Mouse (Mus musculus): ENCODE measurements at regions not wholly inside any gene's neighbourhood (a gene's known extent, or its start where the extent isn't known, plus 50 kb on each side); places are given as distances from the start of the nearest gene placed in this dataset.

- Histone ChIP-seq H3K4me2 (ENCODE audit: low read length) (no peak overlapping the region), H3K27ac (replicated peaks; ENCODE audit: low read depth, low read length) (no peak overlapping the region), H3K4me3 (replicated peaks; ENCODE audit: low read depth, low read length) (no peak overlapping the region), H3K36me3 (ENCODE audit: control insufficient read depth, insufficient read depth, low read length) (no peaks in the 10 kb centered on the region), H3K9me3 (ENCODE audit: control insufficient read depth, low read length) (no peaks in the 10 kb centered on the region), H3K9ac (replicated peaks; ENCODE audit: low read length) (no peak overlapping the region), H3K4me1 (ENCODE audit: control insufficient read depth, insufficient read depth, low read length) (peaks cover 16% of the 10 kb centered on the region), H3K27me3 (ENCODE audit: control insufficient read depth, insufficient read depth, low read length) (no peaks in the 10 kb centered on the region)
- DNase-seq: no peak
- no peak for ATAC-seq (ENCODE audit: low FRiP score, low TSS enrichment)
- 48% methylated on average over 6 of the region's 6 CpGs for WGBS
Observed at GRCm38 (mm10) chr12:28060281-28060680, 491.9 kb downstream of the Dcdc2c start.

GRCm38 (mm10) chr12:28055518-28056280 lies 496.5 kb downstream of the Dcdc2c start:
- Histone ChIP-seq H3K9me3 (ENCODE audit: control insufficient read depth, low read length) (no peaks in the 10 kb centered on the region), H3K27me3 (ENCODE audit: control insufficient read depth, insufficient read depth, low read length) (no peaks in the 10 kb centered on the region), H3K27ac (replicated peaks; ENCODE audit: low read depth, low read length) (peak overlapping the region; percentile 77), H3K36me3 (ENCODE audit: control insufficient read depth, insufficient read depth, low read length) (no peaks in the 10 kb centered on the region), H3K4me2 (ENCODE audit: low read length) (0 out of 2 replicates have a peak overlapping the region, but pooled peaks have one; percentile 15), H3K4me1 (ENCODE audit: control insufficient read depth, insufficient read depth, low read length) (peaks cover 20% of the 10 kb centered on the region), H3K9ac (replicated peaks; ENCODE audit: low read length) (no peak overlapping the region; the same call in 1 of the 2 replicates), H3K4me3 (replicated peaks; ENCODE audit: low read depth, low read length) (no peak overlapping the region)
- peak; percentile 90 for ATAC-seq (ENCODE audit: low FRiP score, low TSS enrichment)
- DNase-seq: peak; percentile 87
- WGBS: 20% methylated on average over 4 of the region's 4 CpGs

DNA sequence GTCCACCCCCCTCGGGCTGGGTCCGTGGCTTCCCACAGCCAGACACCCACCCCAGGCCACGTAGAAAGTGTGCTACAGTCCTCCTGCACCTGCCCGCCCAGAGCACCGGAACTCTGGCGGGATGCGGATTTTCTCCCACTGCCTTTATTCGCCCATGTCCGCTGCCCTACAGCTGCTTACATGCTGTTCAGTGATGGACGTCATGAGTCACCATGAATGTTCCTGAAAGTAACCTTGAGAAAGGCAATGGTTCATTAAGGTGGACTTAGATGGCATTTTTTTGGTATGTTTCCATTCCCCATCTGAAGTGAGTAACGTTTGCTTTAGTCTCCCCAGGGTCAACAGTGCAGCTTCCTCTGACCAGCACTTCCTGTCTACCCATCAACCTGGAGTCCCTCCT lies 497.8 kb downstream of the Dcdc2c start:
- Histone ChIP-seq H3K9me3 (ENCODE audit: control insufficient read depth, low read length) (no peaks in the 10 kb centered on the region), H3K27me3 (ENCODE audit: control insufficient read depth, insufficient read depth, low read length) (no peaks in the 10 kb centered on the region), H3K4me1 (ENCODE audit: control insufficient read depth, insufficient read depth, low read length) (peaks cover 17% of the 10 kb centered on the region), H3K4me3 (replicated peaks; ENCODE audit: low read depth, low read length) (no peak overlapping the region), H3K36me3 (ENCODE audit: control insufficient read depth, insufficient read depth, low read length) (no peaks in the 10 kb centered on the region), H3K9ac (replicated peaks; ENCODE audit: low read length) (no peak overlapping the region), H3K27ac (replicated peaks; ENCODE audit: low read depth, low read length) (no peak overlapping the region), H3K4me2 (ENCODE audit: low read length) (no peak overlapping the region)
- DNase-seq (no peak), ATAC-seq (ENCODE audit: low FRiP score, low TSS enrichment) (no peak)
- WGBS: 95% methylated on average over 11 of the region's 11 CpGs

DNA sequence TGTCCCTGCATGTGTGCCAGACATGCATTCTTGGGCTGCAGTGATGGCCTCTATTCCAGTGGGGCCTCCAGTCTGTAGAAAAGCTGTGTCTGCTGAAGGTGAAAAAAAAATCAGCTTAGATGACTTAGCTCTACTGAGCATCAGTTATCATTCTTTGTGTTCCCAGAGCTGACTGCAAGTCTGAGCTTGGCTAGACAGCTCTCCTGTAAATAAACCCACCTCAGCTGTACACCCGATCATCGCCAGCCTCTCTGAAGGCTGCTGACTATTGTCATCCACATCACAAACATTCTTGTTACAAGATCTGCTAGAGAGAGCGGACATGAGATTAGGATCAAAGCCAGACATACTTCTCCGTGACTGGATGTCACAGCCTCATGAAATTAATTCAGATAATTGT lies 504.2 kb downstream of the Dcdc2c start:
- ATAC-seq (ENCODE audit: low FRiP score, low TSS enrichment): no peak
- no peak overlapping the region for H3K4me3 ChIP-seq (replicated peaks; ENCODE audit: low read depth, low read length)
- no peaks in the 10 kb centered on the region for H3K27me3 ChIP-seq (ENCODE audit: control insufficient read depth, insufficient read depth, low read length)
- no peak for DNase-seq
- no peak overlapping the region for H3K9ac ChIP-seq (replicated peaks; ENCODE audit: low read length)
- no peak overlapping the region for H3K4me2 ChIP-seq (ENCODE audit: low read length)
- no peaks in the 10 kb centered on the region for H3K9me3 ChIP-seq (ENCODE audit: control insufficient read depth, low read length)
- peaks cover 12% of the 10 kb centered on the region for H3K4me1 ChIP-seq (ENCODE audit: control insufficient read depth, insufficient read depth, low read length)
- peak overlapping the region; percentile 37; the same call in 1 of the 2 replicates for H3K27ac ChIP-seq (replicated peaks; ENCODE audit: low read depth, low read length)
- WGBS: 39% methylated on average over 4 of the region's 4 CpGs
- H3K36me3 ChIP-seq (ENCODE audit: control insufficient read depth, insufficient read depth, low read length): no peaks in the 10 kb centered on the region

- no peaks in the 10 kb centered on the region for H3K27me3 ChIP-seq (ENCODE audit: control insufficient read depth, insufficient read depth, low read length)
- no peaks in the 10 kb centered on the region for H3K9me3 ChIP-seq (ENCODE audit: control insufficient read depth, low read length)
- 85% methylated on average over 7 of the region's 7 CpGs for WGBS
- H3K27ac ChIP-seq (replicated peaks; ENCODE audit: low read depth, low read length): no peak overlapping the region
- DNase-seq: no peak
- no peak overlapping the region for H3K4me3 ChIP-seq (replicated peaks; ENCODE audit: low read depth, low read length)
- no peaks in the 10 kb centered on the region for H3K36me3 ChIP-seq (ENCODE audit: control insufficient read depth, insufficient read depth, low read length)
- no peaks in the 10 kb centered on the region for H3K4me1 ChIP-seq (ENCODE audit: control insufficient read depth, insufficient read depth, low read length)
- H3K9ac ChIP-seq (replicated peaks; ENCODE audit: low read length): no peak overlapping the region
- no peak for ATAC-seq (ENCODE audit: low FRiP score, low TSS enrichment)
- no peak overlapping the region for H3K4me2 ChIP-seq (ENCODE audit: low read length)
Observed at GRCm38 (mm10) chr12:28038161-28038911, 513.9 kb downstream of the Dcdc2c start.

DNA sequence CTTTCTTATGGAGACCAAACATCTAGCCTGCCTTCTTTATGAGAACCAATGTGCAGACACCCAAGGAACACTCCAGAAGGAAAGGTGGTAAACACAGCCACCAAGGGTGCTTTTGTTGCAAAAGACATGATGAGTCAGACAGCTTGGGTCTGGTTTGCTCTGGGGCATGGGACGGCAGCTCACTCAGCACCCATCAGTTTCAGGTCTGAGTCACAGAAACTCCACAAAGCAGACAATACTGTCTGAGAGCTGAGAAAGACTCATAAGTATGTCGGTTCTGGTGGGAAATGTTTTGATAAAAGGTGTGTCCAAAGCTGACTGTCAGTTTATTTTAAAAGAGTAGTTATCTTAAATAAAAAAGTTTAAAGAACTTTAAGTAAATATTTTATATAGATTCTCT lies 553.0 kb downstream of the Dcdc2c start:
- Histone ChIP-seq H3K9me3 (ENCODE audit: control insufficient read depth, low read length) (no peaks in the 10 kb centered on the region), H3K36me3 (ENCODE audit: control insufficient read depth, insufficient read depth, low read length) (no peaks in the 10 kb centered on the region), H3K9ac (replicated peaks; ENCODE audit: low read length) (no peak overlapping the region), H3K4me1 (ENCODE audit: control insufficient read depth, insufficient read depth, low read length) (no peaks in the 10 kb centered on the region), H3K27me3 (ENCODE audit: control insufficient read depth, insufficient read depth, low read length) (no peaks in the 10 kb centered on the region), H3K27ac (replicated peaks; ENCODE audit: low read depth, low read length) (no peak overlapping the region), H3K4me3 (replicated peaks; ENCODE audit: low read depth, low read length) (no peak overlapping the region), H3K4me2 (ENCODE audit: low read length) (no peak overlapping the region)
- ATAC-seq (ENCODE audit: low FRiP score, low TSS enrichment): no peak
- 94% methylated on average over 2 of the region's 2 CpGs for WGBS
- no peak for DNase-seq

DNA sequence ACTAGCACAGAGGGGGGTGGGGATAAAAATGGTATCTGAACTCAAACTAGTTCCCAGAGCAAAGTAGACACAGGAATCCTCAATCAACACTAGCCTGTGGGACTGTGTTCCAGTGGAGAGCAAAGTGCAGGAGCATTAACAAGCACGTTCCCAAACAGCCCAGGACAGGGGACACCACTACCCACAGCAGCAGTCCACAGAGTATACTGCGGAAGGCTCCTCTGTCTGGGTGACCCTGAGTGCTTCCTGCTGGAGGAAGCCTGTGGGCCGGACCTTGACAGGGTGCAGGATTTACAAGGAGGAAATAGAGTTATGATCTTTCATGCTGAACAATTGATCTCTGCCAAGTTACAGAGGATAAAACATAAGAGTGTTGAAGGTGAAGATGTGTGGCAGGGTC lies 560.0 kb downstream of the Dcdc2c start:
- DNase-seq: no peak
- H3K27ac ChIP-seq (replicated peaks; ENCODE audit: low read depth, low read length): no peak overlapping the region
- no peak overlapping the region for H3K4me3 ChIP-seq (replicated peaks; ENCODE audit: low read depth, low read length)
- ATAC-seq (ENCODE audit: low FRiP score, low TSS enrichment): no peak
- H3K36me3 ChIP-seq (ENCODE audit: control insufficient read depth, insufficient read depth, low read length): no peaks in the 10 kb centered on the region
- no peak overlapping the region for H3K9ac ChIP-seq (replicated peaks; ENCODE audit: low read length)
- H3K4me2 ChIP-seq (ENCODE audit: low read length): no peak overlapping the region
- WGBS: 83% methylated on average over 3 of the region's 3 CpGs
- no peaks in the 10 kb centered on the region for H3K27me3 ChIP-seq (ENCODE audit: control insufficient read depth, insufficient read depth, low read length)
- H3K9me3 ChIP-seq (ENCODE audit: control insufficient read depth, low read length): no peaks in the 10 kb centered on the region
- H3K4me1 ChIP-seq (ENCODE audit: control insufficient read depth, insufficient read depth, low read length): no peaks in the 10 kb centered on the region

DNA sequence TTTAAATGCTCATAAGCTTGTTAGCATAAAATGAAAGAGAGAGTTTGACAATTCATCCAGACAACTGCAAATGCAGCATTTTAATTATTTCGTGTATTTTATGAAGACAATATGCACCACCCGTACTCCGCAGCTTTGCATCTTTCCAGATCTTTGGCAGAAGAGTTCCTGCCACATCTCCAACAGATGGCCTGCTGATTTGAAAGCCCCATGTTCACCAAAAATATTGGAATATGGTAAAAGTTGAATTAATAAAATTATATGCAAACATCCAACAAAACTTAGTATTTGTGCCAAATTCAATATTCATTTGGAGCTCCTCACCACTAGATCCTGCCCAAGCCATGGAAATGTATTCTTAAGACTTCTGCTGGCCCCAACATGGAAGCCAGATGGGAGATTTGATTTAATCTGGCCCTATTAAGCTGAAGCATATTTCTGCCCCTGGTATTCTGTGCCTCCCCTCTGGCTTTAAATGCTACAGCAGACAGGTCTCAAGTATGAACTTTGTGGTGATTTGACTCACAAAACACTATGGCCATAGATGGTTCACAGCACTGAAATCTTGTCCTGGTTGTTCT lies 567.8 kb downstream of the Dcdc2c start:
- H3K9me3 ChIP-seq (ENCODE audit: control insufficient read depth, low read length): no peaks in the 10 kb centered on the region
- H3K27me3 ChIP-seq (ENCODE audit: control insufficient read depth, insufficient read depth, low read length): no peaks in the 10 kb centered on the region
- H3K36me3 ChIP-seq (ENCODE audit: control insufficient read depth, insufficient read depth, low read length): no peaks in the 10 kb centered on the region
- H3K4me2 ChIP-seq (ENCODE audit: low read length): no peak overlapping the region
- no peak overlapping the region for H3K27ac ChIP-seq (replicated peaks; ENCODE audit: low read depth, low read length)
- WGBS: 88% methylated on average over 3 of the region's 3 CpGs
- H3K9ac ChIP-seq (replicated peaks; ENCODE audit: low read length): no peak overlapping the region
- ATAC-seq (ENCODE audit: low FRiP score, low TSS enrichment) (no peak), DNase-seq (no peak)
- H3K4me3 ChIP-seq (replicated peaks; ENCODE audit: low read depth, low read length): no peak overlapping the region
- no peaks in the 10 kb centered on the region for H3K4me1 ChIP-seq (ENCODE audit: control insufficient read depth, insufficient read depth, low read length)
